Mouse (Mus musculus) CH12.LX (cell line): ENCODE data around the gene Wnk2. TPM values are rescaled to one million over a fixed set of nuclear protein-coding genes. Genes with fewer than 3 reads are reported as not detected.

Experiments
- DNase-seq: peaks from one replicate; pipeline ENCODE4 v3.0.0-alpha.2; 2013; ENCODE audit errors: extremely low read depth
- H3K27ac ChIP-seq: 2 replicates; pipeline ENCODE4 v1.5.1; 2012; ENCODE audit warnings: low read depth, mild to moderate bottlenecking, control low read depth, moderate library complexity; ENCODE audit not compliant: insufficient read depth
- H3K27me3 ChIP-seq: replicated peaks from 2 replicates; pipeline ENCODE3; 2012; ENCODE audit warnings: inconsistent platforms
- H3K36me3 ChIP-seq, 2 experiments: replicated peaks in 1 of 2; 2 replicates each; pipeline versions ENCODE3 to v1.6.1; 2012; ENCODE audit warnings: inconsistent platforms in 1 of 2, low read length in 1 of 2, mild to moderate bottlenecking in 1 of 2, mixed read lengths in 1 of 2, moderate library complexity in 1 of 2; ENCODE audit not compliant: control insufficient read depth in 1 of 2, insufficient read depth in 1 of 2
- H3K4me1 ChIP-seq, 2 experiments: 2 replicates each; pipeline ENCODE4 v1.6.1; 2012; ENCODE audit warnings: inconsistent platforms in 1 of 2, moderate library complexity in 1 of 2; ENCODE audit not compliant: insufficient read depth in 2 of 2, control insufficient read depth in 1 of 2
- H3K4me2 ChIP-seq: 2 replicates; pipeline ENCODE4 v1.6.1; 2012; ENCODE audit warnings: low read depth, mild to moderate bottlenecking, control low read depth; ENCODE audit not compliant: poor library complexity, insufficient read depth, severe bottlenecking
- H3K4me3 ChIP-seq, 3 experiments: fragments of 150-350 bp in 1 of 3; sonication (generic) in 1 of 3; replicated peaks in 1 of 3; 2 replicates each; pipeline versions ENCODE3 to v1.5.1; 2011 to 2012; ENCODE audit warnings: low read depth in 2 of 3, low read length in 2 of 3, mild to moderate bottlenecking in 2 of 3, moderate library complexity in 2 of 3, control low read depth in 1 of 3, improper control_type of control experiment in 1 of 3, inconsistent platforms in 1 of 3, mixed read lengths in 1 of 3; ENCODE audit not compliant: poor library complexity in 1 of 3
- H3K79me2 ChIP-seq: replicated peaks from 2 replicates; pipeline ENCODE4 v1.6.1; 2012; ENCODE audit warnings: mild to moderate bottlenecking, moderate library complexity; ENCODE audit not compliant: control insufficient read depth, poor library complexity, insufficient read depth, severe bottlenecking; ENCODE audit errors: extremely low read depth
- H3K9ac ChIP-seq: 2 replicates; pipeline ENCODE4 v1.6.1; 2012; ENCODE audit warnings: low read depth, mild to moderate bottlenecking, control low read depth, moderate library complexity; ENCODE audit not compliant: insufficient read depth
- H3K9me3 ChIP-seq: replicated peaks from 2 replicates; pipeline ENCODE3; 2012; ENCODE audit warnings: low read length, inconsistent platforms, mixed read lengths
- BHLHE40 ChIP-seq: IDR thresholded peaks from 2 replicates; pipeline ENCODE4 v1.6.1; 2011; ENCODE audit warnings: mild to moderate bottlenecking, low read depth, low read length, improper control_type of control experiment
- CHD2 ChIP-seq: IDR thresholded peaks from 2 replicates; pipeline ENCODE4 v1.6.1; 2011; ENCODE audit warnings: low read length, improper control_type of control experiment
- ELF1 ChIP-seq: IDR thresholded peaks from 2 replicates; pipeline ENCODE4 v1.6.1; 2014; ENCODE audit warnings: low read depth, mild to moderate bottlenecking, inconsistent platforms, low read length, improper control_type of control experiment
- ETS1 ChIP-seq: conservative IDR thresholded peaks from 2 replicates; pipeline ENCODE4 v1.6.1; 2012; ENCODE audit warnings: low read depth, mild to moderate bottlenecking, inconsistent platforms, low read length, improper control_type of control experiment, moderate library complexity
- JUN ChIP-seq: IDR thresholded peaks from 2 replicates; pipeline ENCODE4 v1.6.1; 2011; ENCODE audit warnings: low read depth, mild to moderate bottlenecking, low read length, improper control_type of control experiment, moderate library complexity; ENCODE audit not compliant: insufficient read depth
- JUND ChIP-seq: conservative IDR thresholded peaks from 2 replicates; pipeline ENCODE4 v1.6.1; 2011; ENCODE audit warnings: low read depth, low read length, improper control_type of control experiment
- NRF1 ChIP-seq: IDR thresholded peaks from 2 replicates; pipeline ENCODE4 v1.6.1; 2014; ENCODE audit warnings: low read depth, mild to moderate bottlenecking, inconsistent platforms, low read length, improper control_type of control experiment, moderate library complexity
- PAX5 ChIP-seq: IDR thresholded peaks from 2 replicates; pipeline ENCODE4 v1.6.1; 2012; ENCODE audit warnings: low read length, inconsistent platforms, mixed read lengths
- POLR2A ChIP-seq: IDR thresholded peaks from 2 replicates; pipeline ENCODE4 v1.6.1; 2011; ENCODE audit warnings: low read depth, mild to moderate bottlenecking, improper control_type of control experiment, low read length
- RAD21 ChIP-seq: IDR thresholded peaks from 2 replicates; pipeline ENCODE4 v1.6.1; 2011; ENCODE audit warnings: low read depth, mild to moderate bottlenecking, low read length, improper control_type of control experiment, moderate library complexity
- SIN3A ChIP-seq: IDR thresholded peaks from 2 replicates; pipeline ENCODE4 v1.6.1; 2012; ENCODE audit warnings: low read length, improper control_type of control experiment, inconsistent platforms
- SMC3 ChIP-seq: IDR thresholded peaks from 2 replicates; pipeline ENCODE4 v1.6.1; 2011; ENCODE audit warnings: low read depth, low read length, improper control_type of control experiment
- TBP ChIP-seq: conservative IDR thresholded peaks from 2 replicates; pipeline ENCODE4 v1.6.1; 2011; ENCODE audit warnings: low read depth, low read length, improper control_type of control experiment
- TCF12 ChIP-seq: IDR thresholded peaks from 2 replicates; pipeline ENCODE4 v1.6.1; 2014; ENCODE audit warnings: low read depth, mild to moderate bottlenecking, inconsistent platforms, low read length, improper control_type of control experiment
- UBTF ChIP-seq: IDR thresholded peaks from 2 replicates; pipeline ENCODE4 v1.6.1; 2012; ENCODE audit warnings: low read depth, mild to moderate bottlenecking, inconsistent platforms, low read length, improper control_type of control experiment, moderate library complexity
- USF1 ChIP-seq: IDR thresholded peaks from 2 replicates; pipeline ENCODE4 v1.6.1; 2014; ENCODE audit warnings: low read depth, mild to moderate bottlenecking, inconsistent platforms, low read length, improper control_type of control experiment
- USF2 ChIP-seq: conservative IDR thresholded peaks from 2 replicates; pipeline ENCODE4 v1.6.1; 2011; ENCODE audit warnings: low read depth, low read length, improper control_type of control experiment
- ZKSCAN1 ChIP-seq: IDR thresholded peaks from 2 replicates; pipeline ENCODE4 v1.6.1; 2012; ENCODE audit warnings: low read depth, inconsistent platforms, low read length, improper control_type of control experiment, borderline replicate concordance
- dilution Hi-C: fragments of 300-500 bp; cut with MboI; formaldehyde crosslinking; loops from 2 replicates; pipeline ENCODE4 v1.14.3; 2020; ENCODE audit warnings: low sequenced_read_pairs; ENCODE audit not compliant: extremely low pct_unique_long_range_greater_than_20kb, extremely low pct_ligation_motif_present
- in situ Hi-C: fragments of 300-500 bp; cut with MboI; formaldehyde crosslinking; loops from 3 replicates; pipeline ENCODE4 v1.14.3; 2019; ENCODE audit warnings: low sequenced_read_pairs, low pct_ligation_motif_present, low pct_unique_long_range_greater_than_20kb, mixed read lengths
- polyA plus RNA-seq: library from polyadenylated mRNA; unstranded; fragments of >175 nt; gene quantifications from 2 replicates; pipeline ENCODE4 v1.2.1, GENCODE M21; 2012; ENCODE audit warnings: low read depth; ENCODE audit not compliant: insufficient read length
- total RNA-seq, 2 experiments: library from RNA; depleted of rRNA; stranded (reverse); fragments of 300-350 nt in 1 of 2; fragments of >200 nt in 1 of 2; gene quantifications; 2 replicates each; pipeline ENCODE4 v1.2.3; 2012 to 2014

Wnk2 gene
- total and polyA plus RNA-seq, 3 experiments, result 0.04 TPM; not detected in 2

DNA sequence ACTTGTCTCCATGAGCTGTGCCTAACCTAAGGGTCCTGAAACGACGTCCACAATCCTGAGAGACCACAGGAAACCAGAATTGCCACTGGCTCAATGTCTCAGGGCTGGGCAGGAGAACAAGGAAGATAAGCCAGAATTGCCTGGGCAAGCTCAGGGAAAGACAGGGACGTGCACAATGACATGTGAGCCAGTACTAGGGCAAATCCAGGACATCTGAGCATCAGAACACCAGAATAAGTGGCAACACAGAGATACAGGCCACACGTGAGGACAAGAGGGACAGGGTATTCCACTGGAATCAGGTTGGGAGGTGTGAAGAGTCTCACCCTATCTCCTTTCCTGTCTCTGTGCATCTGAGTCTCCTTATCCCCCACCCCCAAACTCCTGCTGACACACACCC lies 61.4 kb downstream of the Wnk2 start:
- no peaks in the 10 kb centered on the region for H3K36me3 ChIP-seq
- TF ChIP-seq JUND, result no peak
- TF ChIP-seq BHLHE40, result no peak
- TF ChIP-seq SIN3A, result no peak
- no peak for TF ChIP-seq ETS1
- no peak for TF ChIP-seq POLR2A
- TF ChIP-seq USF1, result no peak
- H3K4me2 ChIP-seq, result no peak overlapping the region
- no peak overlapping the region for H3K27ac ChIP-seq
- peaks cover 1% of the 10 kb centered on the region for H3K27me3 ChIP-seq
- no peak for DNase-seq
- no peaks in the 10 kb centered on the region for H3K79me2 ChIP-seq
- no peak overlapping the region for H3K9ac ChIP-seq
- no peaks in the 10 kb centered on the region for H3K9me3 ChIP-seq
- H3K4me3 ChIP-seq, result no peak overlapping the region
- H3K4me1 ChIP-seq, result peaks cover 0 to 5% of the 10 kb centered on the region in 2 experiments; a peak in 2 of 4 replicates
- in situ Hi-C loops, result no loop called here
- dilution Hi-C loops, result no loop called here

DNA sequence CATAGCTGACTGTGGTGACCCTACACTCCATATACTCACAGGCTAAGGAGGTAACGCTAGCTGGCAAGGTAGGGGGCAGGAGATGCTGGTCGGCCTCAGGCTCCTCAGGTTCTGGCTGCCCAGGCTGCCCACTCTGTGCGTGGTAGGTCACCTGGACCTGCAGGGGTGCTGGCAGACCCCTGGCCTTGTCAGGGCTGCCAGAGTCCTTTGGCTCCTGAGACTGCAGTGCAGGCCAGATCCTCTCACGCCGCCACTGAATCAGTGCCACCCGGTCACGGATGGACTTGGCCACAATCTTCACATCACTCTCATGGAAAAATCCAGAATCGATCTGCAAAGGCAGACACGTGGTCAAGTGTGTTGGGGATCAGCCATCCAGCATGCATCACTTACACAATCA lies 62.6 kb downstream of the Wnk2 start:
- no peak overlapping the region for H3K4me3 ChIP-seq
- dilution Hi-C loops (no loop called here), in situ Hi-C loops (no loop called here)
- DNase-seq, result no peak
- TF ChIP-seq UBTF (no peak), CHD2 (no peak), TBP (no peak), USF2 (no peak), RAD21 (no peak), SMC3 (no peak), JUND (no peak), ELF1 (no peak), JUN (no peak), ZKSCAN1 (no peak), ETS1 (no peak), TCF12 (no peak), BHLHE40 (no peak), NRF1 (no peak), PAX5 (no peak)
- no peaks in the 10 kb centered on the region for H3K36me3 ChIP-seq
- no peaks in the 10 kb centered on the region for H3K9me3 ChIP-seq
- no peak overlapping the region for H3K4me2 ChIP-seq
- no peak overlapping the region for H3K9ac ChIP-seq
- H3K79me2 ChIP-seq, result no peaks in the 10 kb centered on the region
- H3K27ac ChIP-seq, result no peak overlapping the region
- H3K4me1 ChIP-seq, result peaks cover 0 to 3% of the 10 kb centered on the region in 2 experiments; a peak in 2 of 4 replicates
- H3K27me3 ChIP-seq, result peaks cover 1% of the 10 kb centered on the region
